ENCODE assay signal across 8 mouse cellular contexts in the genomic region with DNA sequence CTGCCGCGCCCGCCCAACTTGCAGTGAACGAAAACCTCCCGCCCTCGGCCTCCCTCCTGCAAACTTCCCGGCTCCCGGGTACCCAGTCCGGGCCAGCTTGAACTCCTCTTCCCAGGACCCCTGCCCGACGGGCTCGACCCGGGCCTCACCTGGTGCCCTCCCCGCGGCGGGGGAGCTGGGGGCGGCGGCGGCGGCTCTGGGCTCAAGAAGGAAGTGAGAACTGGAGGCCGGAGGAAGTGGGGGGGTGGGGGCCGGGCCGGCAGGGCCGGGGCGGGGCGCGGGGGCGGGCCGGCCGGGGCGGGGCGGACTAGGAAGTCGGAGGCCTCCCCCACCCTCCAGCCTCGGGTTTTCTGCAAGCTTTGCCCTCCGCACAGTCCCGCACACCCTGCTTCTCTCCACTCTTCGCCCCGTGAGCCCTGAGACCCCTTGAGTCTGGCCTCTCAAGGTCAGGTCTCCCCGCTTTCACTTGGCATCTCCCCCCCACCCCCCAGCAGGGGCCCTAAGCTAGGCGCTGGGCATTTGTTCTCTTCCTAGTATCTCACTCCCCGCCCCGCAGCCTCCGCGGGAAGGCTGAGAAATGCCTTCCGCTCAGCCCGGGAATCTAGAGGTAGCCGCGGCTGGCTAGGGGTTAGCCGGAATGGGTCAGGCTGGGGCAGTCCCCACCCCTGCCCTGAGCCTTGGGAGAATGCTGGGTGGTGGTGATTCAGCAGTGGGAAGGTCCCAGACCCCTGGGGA. TPM values are rescaled to one million over a fixed set of nuclear protein-coding genes. Genes with fewer than 3 reads are reported as not detected.
DNase-seq lines count a peak whose midpoint lies in the region; ATAC-seq and TF ChIP-seq lines count a peak whose summit lies in the region.

No protein-coding gene starts in this region.

- no peaks in the 10 kb centered on the region for H3K36me3 ChIP-seq in intestine, embryonic 15.5 days
- no peaks in the 10 kb centered on the region for H3K36me3 ChIP-seq in limb, embryonic 15.5 days
- H3K36me3 ChIP-seq in midbrain, embryonic 15.5 days (replicated peaks) = no peaks in the 10 kb centered on the region
- no peaks in the 10 kb centered on the region for H3K36me3 ChIP-seq in spleen, adult 2 months (ENCODE audit: control insufficient read depth, insufficient read depth, low read length)

- H3K27ac ChIP-seq in intestine, embryonic 15.5 days = peak overlapping the region; percentile 99
- H3K27ac ChIP-seq in limb, embryonic 15.5 days = peak overlapping the region; percentile 99
- peak overlapping the region; percentile 76 for H3K27ac ChIP-seq in midbrain, embryonic 15.5 days
- peak overlapping the region; percentile 100 for H3K27ac ChIP-seq in spleen, adult 2 months (ENCODE audit: insufficient read depth, low read length)

- no peak for TF ChIP-seq CTCF in spleen, adult 2 months (IDR thresholded peaks at IDR 0.05; ENCODE audit: extremely low read depth, insufficient read depth, insufficient read length, insufficient replicate concordance)

- no peaks in the 10 kb centered on the region for H3K27me3 ChIP-seq in intestine, embryonic 15.5 days (replicated peaks)
- no peaks in the 10 kb centered on the region for H3K27me3 ChIP-seq in limb, embryonic 15.5 days
- no peaks in the 10 kb centered on the region for H3K27me3 ChIP-seq in midbrain, embryonic 15.5 days (replicated peaks)
- no peaks in the 10 kb centered on the region for H3K27me3 ChIP-seq in spleen, adult 2 months (ENCODE audit: control insufficient read depth, insufficient read depth, low read length)

- H3K4me3 ChIP-seq in intestine, embryonic 15.5 days (replicated peaks) = peak overlapping the region; percentile 88
- H3K4me3 ChIP-seq in limb, embryonic 15.5 days = peak overlapping the region; percentile 87
- H3K4me3 ChIP-seq in midbrain, embryonic 15.5 days = peak overlapping the region; percentile 61
- peak overlapping the region; percentile 88 for H3K4me3 ChIP-seq in spleen, adult 2 months (ENCODE audit: extremely low read depth, insufficient read depth, insufficient read length)

- peak; percentile 90 for ATAC-seq in intestine, embryonic 15.5 days
- ATAC-seq in limb, embryonic 15.5 days (ENCODE audit: insufficient number of reproducible peaks, low FRiP score, low TSS enrichment, low read depth) = peak; percentile 82
- ATAC-seq in midbrain, embryonic 15.5 days (replicated peaks) = peak; percentile 81

- H3K9me3 ChIP-seq in intestine, embryonic 15.5 days = no peaks in the 10 kb centered on the region
- H3K9me3 ChIP-seq in limb, embryonic 15.5 days = no peaks in the 10 kb centered on the region
- H3K9me3 ChIP-seq in midbrain, embryonic 15.5 days = no peaks in the 10 kb centered on the region

- peak overlapping the region; percentile 80 for H3K4me2 ChIP-seq in intestine, embryonic 15.5 days (replicated peaks)
- peak overlapping the region; percentile 72 for H3K4me2 ChIP-seq in limb, embryonic 15.5 days
- H3K4me2 ChIP-seq in midbrain, embryonic 15.5 days = peak overlapping the region; percentile 94

- WGBS in intestine, embryonic 15.5 days = under 1% methylated on average over 43 of the region's 49 CpGs
- under 1% methylated on average over 31 of the region's 49 CpGs for WGBS in limb, embryonic 15.5 days
- under 1% methylated on average over 37 of the region's 49 CpGs for WGBS in midbrain, embryonic 15.5 days
- 2% methylated on average over 35 of the region's 49 CpGs for WGBS in spleen, adult 2 months

- peaks cover 40% of the 10 kb centered on the region for H3K4me1 ChIP-seq in intestine, embryonic 15.5 days (replicated peaks)
- peaks cover 47% of the 10 kb centered on the region for H3K4me1 ChIP-seq in limb, embryonic 15.5 days
- peaks cover 21% of the 10 kb centered on the region for H3K4me1 ChIP-seq in midbrain, embryonic 15.5 days
- peaks cover 36% of the 10 kb centered on the region for H3K4me1 ChIP-seq in spleen, adult 2 months (ENCODE audit: control insufficient read depth, insufficient read depth, insufficient read length)

- peak; percentile 87 for TF ChIP-seq POLR2A in spleen, adult 2 months (IDR thresholded peaks at IDR 0.05; ENCODE audit: low read depth, low read length)

- peak overlapping the region; percentile 90 for H3K9ac ChIP-seq in intestine, embryonic 15.5 days
- H3K9ac ChIP-seq in limb, embryonic 15.5 days = peak overlapping the region; percentile 95
- H3K9ac ChIP-seq in midbrain, embryonic 15.5 days = peak overlapping the region; percentile 67

- peak; percentile 66 for DNase-seq in layer of hippocampus, adult 11-12 months (ENCODE audit: low spot score)
- no peak for DNase-seq in layer of hippocampus, adult 9-10 months (ENCODE audit: low spot score)
- peak; percentile 59 for DNase-seq in embryo, embryonic 11.5 days (ENCODE audit: low read depth, low spot score)
- DNase-seq in gastrocnemius, postnatal 4 days (ENCODE audit: low spot score in 2 of 2) = peak; percentile 62 to 80
- DNase-seq in spleen, adult 2 months (ENCODE audit: low read depth in 1 of 2, low spot score in 2 of 2) = peak; percentile 66 to 83

RNA-seq across cellular contexts. Expression of a gene that starts 5.8 kb away (rescaled TPM):
- total RNA-seq in gastrocnemius, postnatal 4 days (2021) = 10 to 100 TPM; 42.9 to 43.5 TPM
- 60.2 and 62.1 TPM in 2 replicates for polyA plus RNA-seq in intestine, embryonic 15.5 days (2015; fragmentation: Nextera tagmentation; extraction: Ambion mirVana)
- 65.2 and 76.2 TPM in 2 replicates for polyA plus RNA-seq in limb, embryonic 15.5 days (2015; fragmentation: Nextera tagmentation; extraction: Ambion mirVana)
- 15.1 and 16.1 TPM in 2 replicates for polyA plus RNA-seq in midbrain, embryonic 15.5 days (2015; fragmentation: Nextera tagmentation; extraction: Ambion mirVana)
- 165 and 178 TPM in 2 replicates for polyA plus RNA-seq in spleen, adult 2 months (2012; rRNA removed)

RNA-seq across cellular contexts. Expression of a gene that starts 17.5 kb away (rescaled TPM):
- total RNA-seq in gastrocnemius, postnatal 4 days (2021) = 100 to 1,000 TPM; 248 to 260 TPM
- polyA plus RNA-seq in intestine, embryonic 15.5 days (2015; fragmentation: Nextera tagmentation; extraction: Ambion mirVana) = 20.1 TPM in 2 replicates
- polyA plus RNA-seq in limb, embryonic 15.5 days (2015; fragmentation: Nextera tagmentation; extraction: Ambion mirVana) = 33.5 and 38.5 TPM in 2 replicates
- polyA plus RNA-seq in midbrain, embryonic 15.5 days (2015; fragmentation: Nextera tagmentation; extraction: Ambion mirVana) = 12.6 and 13.1 TPM in 2 replicates
- polyA plus RNA-seq in spleen, adult 2 months (2012; rRNA removed) = 49.3 and 57.8 TPM in 2 replicates

RNA-seq across cellular contexts. Expression of a gene that starts 40.1 kb away (rescaled TPM):
- total RNA-seq in gastrocnemius, postnatal 4 days (2021) = 10 to 100 TPM; 42.7 to 42.8 TPM
- 98.9 and 109 TPM in 2 replicates for polyA plus RNA-seq in intestine, embryonic 15.5 days (2015; fragmentation: Nextera tagmentation; extraction: Ambion mirVana)
- 92.5 and 97.2 TPM in 2 replicates for polyA plus RNA-seq in limb, embryonic 15.5 days (2015; fragmentation: Nextera tagmentation; extraction: Ambion mirVana)
- polyA plus RNA-seq in midbrain, embryonic 15.5 days (2015; fragmentation: Nextera tagmentation; extraction: Ambion mirVana) = 59.2 and 59.5 TPM in 2 replicates
- polyA plus RNA-seq in spleen, adult 2 months (2012; rRNA removed) = 57.8 and 72.9 TPM in 2 replicates

RNA-seq across cellular contexts. Expression of a gene that starts 40.1 kb away (rescaled TPM):
- total RNA-seq in gastrocnemius, postnatal 4 days (2021) = 10 to 100 TPM; 41.2 to 43.6 TPM
- polyA plus RNA-seq in intestine, embryonic 15.5 days (2015; fragmentation: Nextera tagmentation; extraction: Ambion mirVana) = 31.4 and 33.4 TPM in 2 replicates
- polyA plus RNA-seq in limb, embryonic 15.5 days (2015; fragmentation: Nextera tagmentation; extraction: Ambion mirVana) = 29.2 and 30.8 TPM in 2 replicates
- polyA plus RNA-seq in midbrain, embryonic 15.5 days (2015; fragmentation: Nextera tagmentation; extraction: Ambion mirVana) = 19.6 and 21.5 TPM in 2 replicates
- polyA plus RNA-seq in spleen, adult 2 months (2012; rRNA removed) = 11.5 and 13.5 TPM in 2 replicates
